Mouse (Mus musculus) NIH3T3 (cell line): ENCODE results near the gene Vmn2r53.
"Not testable (repeated sequence)": the region's sequence is repeated elsewhere in the genome, so short reads cannot be mapped to it uniquely, and the experiment has no call there.

Source experiments
- DNase-seq: peaks from one replicate; pipeline ENCODE4 v3.0.0-alpha.2; 2012; ENCODE audit warnings: low read depth

The Vmn2r53 gene

DNA sequence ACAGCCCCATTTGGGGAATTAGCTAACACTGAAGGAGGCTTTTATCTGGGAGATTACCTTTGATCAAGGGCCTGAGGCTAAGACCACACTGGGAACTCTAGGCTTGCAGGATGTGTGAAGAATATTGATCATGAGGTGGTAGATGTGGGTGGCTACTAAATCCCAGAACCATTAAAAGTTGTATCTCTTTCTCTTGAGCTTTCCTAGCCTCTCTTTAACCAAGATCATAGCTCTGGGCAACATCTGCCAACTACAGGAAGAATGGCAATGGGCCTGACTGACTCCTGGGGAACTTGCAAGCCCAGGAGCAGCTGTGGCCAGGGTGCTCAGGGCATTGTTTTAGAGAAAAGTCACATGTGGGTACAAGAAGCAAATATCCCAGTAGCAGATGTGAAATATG, at the start of gene Vmn2r53:
TSS of gene Vmn2r53 (minus strand) at position 101 of the 400 bp plus-strand sequence.
- no peak for DNase-seq

DNA sequence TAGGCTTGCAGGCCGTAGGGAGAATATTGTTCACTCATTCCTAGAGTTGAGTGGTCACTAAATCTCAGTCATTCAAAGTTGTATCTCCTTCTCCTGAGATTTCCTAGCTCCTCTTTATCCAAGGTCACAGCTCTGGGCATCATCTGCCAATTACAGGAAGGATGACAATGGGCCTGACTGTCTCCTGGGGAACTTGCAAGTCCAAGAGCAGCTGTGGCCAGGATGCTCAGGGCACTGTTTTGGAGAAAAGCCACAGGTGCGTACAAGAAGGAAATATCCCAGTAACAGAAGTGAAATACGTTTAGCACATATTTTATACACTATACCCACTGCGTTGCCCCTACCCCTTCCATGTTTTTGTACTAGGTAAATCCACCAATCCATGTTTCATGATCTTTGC, 31.6 kb upstream of the Vmn2r53 start, which contains the start of gene Vmn2r54:
TSS of gene Vmn2r54 (minus strand) at position 101 of the 400 bp plus-strand sequence.
- not testable (repeated sequence) for DNase-seq
